Mouse (Mus musculus): ENCODE measurements around the gene Agap1.

GRCm38 (mm10) chr1:89581766-89582125 lies 127.1 kb downstream of the Agap1 start:
- TF ChIP-seq ZKSCAN1 (IDR thresholded peaks at IDR 0.05; ENCODE audit: low read depth, low read length), result no peak
- no peak for TF ChIP-seq MEF2A (IDR thresholded peaks at IDR 0.05; ENCODE audit: extremely low read depth, insufficient replicate concordance, low read depth, low read length, poor library complexity, severe bottlenecking)
- TF ChIP-seq CTCF (IDR thresholded peaks at IDR 0.05 in 2 of 3, conservative IDR thresholded peaks at IDR 0.05 in 1 of 3; ENCODE audit: control insufficient read depth in 1 of 3, insufficient read depth in 1 of 3, low read depth in 2 of 3, low read length in 3 of 3, poor library complexity in 1 of 3, severe bottlenecking in 1 of 3), result no peak
- no peak for TF ChIP-seq MAFK (IDR thresholded peaks at IDR 0.05; ENCODE audit: borderline replicate concordance, low read depth, low read length)
- no peak for TF ChIP-seq POLR2AphosphoS2 (IDR thresholded peaks at IDR 0.05; ENCODE audit: low read length)
- no peak for TF ChIP-seq CHD2 (IDR thresholded peaks at IDR 0.05; ENCODE audit: low read length)
- no peak for TF ChIP-seq UBTF (IDR thresholded peaks at IDR 0.05; ENCODE audit: borderline replicate concordance, insufficient read depth, low read depth, low read length)
- TF ChIP-seq TAL1 (IDR thresholded peaks at IDR 0.05; ENCODE audit: low read length), result no peak

Data from MEL (cell line).